Mouse (Mus musculus): Measurements from ENCODE around the gene Cldn7. TPM values are rescaled to one million over a fixed set of nuclear protein-coding genes. Genes with fewer than 3 reads are reported as not detected.

Gene Cldn7
- 115 TPM for polyA plus RNA-seq (2014; fragmentation: Illumina TruSeq; extraction: RNeasy Lipid Tissue Mini Kit (QIAGEN cat#74804); ENCODE audit: low read depth, low replicate concordance)

DNA sequence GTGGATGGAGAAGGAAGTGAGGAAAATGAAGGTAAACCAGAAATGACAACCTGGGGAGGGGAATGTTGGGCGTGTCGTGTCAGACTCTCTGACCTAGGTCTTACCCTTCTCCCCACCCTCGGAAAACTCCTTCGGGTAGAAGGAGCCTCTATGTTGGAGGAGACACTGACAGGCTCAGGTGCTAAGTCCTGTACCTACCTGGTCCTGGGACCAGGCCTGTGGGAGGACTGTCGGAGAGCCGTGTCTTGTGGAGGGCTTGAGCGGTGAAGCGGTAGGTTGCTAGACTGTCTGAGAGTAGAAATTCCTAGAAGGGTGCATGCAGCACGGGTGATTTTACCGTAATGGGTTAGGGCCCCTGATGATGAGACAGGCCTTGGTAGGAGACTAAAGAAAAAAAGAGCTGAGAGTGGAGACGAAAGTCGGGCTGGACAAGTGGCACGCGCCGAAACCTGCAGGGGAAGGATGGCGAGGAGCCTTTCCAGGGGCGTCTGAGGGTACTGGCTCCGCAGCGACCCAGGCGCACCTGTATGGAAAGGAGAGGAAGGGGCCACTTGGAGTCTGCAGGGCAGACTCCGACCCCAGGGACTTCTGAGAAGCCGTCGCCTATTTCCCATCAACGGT is at the start of gene Cldn7:
TSS of gene Cldn7 (plus strand) at position 130 of the 621 bp plus-strand sequence.

DNA sequence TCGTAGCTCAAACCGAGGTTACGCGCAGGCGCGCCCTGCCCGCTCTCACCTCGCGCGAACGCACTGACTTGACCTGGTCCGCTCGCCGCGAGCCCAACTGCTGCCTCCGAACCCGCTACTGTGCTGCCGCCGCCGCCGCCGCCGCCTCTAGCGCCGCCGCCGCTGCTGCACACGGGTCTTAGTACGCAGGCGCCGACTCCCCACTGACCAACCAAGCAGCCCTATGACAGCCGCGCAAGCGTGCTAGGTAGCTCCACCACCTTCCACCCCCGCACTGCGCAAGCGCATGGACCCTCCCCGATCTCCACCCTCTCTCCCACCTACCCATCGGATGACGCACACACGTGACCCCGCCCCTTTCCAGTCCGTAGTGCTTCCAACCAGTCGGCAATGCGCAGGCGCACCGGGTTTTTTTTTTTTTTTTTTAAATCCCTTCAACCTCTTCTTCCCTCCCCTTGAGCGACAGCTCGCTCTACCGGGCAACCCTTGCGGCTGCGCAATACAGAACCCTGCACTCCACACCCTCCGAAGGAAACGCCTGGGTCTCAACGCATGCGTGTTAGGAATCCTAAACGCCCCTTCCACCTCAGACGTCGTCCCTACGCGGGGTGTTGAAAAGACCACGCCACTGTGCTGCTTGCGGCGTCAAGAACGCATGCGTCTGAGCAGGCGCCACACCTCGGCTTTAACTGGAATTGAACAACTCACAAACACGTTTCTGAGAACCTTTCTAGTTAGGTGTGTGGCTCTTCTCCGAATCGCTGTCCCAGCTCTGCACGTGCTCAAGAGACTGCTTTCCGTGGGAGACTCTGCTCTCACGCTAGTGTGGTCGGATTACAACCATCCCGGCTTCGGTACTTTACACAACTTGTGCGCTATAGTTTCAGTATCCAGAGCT is 43.2 kb upstream of the Cldn7 start, which contains the start of gene Eif5a:
TSS of gene Eif5a (minus strand) at position 845 of the 898 bp plus-strand sequence.

DNA sequence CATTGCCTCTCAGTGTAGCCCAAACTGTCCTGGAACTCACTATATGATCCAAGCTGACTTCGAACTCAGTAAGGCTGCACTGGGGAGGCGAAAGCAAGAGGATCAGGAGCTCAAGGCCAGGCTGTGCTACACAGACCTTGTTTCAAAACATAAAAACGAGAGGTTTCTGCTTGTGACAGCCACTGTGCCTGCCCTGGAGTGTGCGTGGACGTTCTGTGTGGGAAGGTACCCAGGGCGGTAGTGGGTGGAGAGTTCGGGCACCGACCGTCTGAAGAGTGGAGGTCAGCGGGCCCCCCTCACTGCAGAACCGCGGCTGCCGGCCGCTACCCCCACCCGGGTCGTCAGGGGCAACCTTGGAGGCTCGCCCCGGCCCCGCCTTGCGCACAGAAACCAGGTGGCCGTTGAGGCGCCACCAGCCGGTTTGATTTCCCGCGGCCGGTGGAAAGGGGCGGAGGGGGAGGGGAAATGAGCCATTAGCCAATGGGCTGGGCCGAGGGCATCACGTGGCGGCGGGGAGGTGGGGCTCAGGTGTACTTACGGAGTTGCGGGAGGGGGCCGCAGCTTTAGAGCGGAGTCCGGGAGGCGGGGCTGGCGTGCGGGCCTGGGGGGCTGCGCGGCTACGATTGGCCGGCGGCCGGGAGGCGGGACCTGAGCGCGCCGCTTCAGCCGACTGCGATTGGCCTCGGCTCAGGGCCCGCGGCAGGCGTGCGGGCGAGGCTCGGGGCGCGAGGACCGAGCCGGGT is 29.3 kb upstream of the Cldn7 start, which contains the start of gene Ybx2:
TSS of gene Ybx2 (plus strand) at position 660 of the 743 bp plus-strand sequence.

DNA sequence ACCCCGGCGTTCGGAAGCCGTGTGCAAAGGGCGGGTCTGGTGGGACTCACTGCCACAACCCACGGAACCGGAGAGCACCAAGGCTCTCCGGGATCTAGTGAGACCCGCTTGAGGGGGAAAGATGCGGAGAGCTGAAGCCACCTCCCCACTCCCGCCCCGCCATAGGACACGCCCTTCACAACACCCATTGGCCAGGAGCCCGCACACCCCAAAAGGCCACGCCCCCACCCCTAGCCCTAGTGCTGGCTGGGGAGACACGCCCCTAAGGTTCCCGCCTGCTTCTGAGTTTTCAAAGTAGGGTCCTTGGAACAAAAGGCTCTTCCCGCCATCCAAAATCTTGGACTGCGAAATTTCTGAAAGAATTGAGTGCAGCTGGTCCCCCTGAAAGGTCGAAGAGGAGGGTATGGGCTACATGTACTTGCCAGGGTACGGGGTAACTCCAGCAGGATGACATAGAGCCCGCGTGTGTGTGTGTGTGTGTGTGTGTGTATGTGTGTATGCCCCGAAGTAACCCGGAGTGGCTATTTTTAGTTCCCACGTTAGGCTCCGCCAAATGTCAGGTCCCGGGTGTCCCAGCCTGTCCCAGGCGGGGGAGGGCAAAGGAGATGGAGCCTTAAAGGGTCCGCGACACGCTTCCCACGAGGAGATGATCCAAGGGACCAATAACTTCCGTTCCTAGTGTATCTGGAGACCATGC is 16.4 kb upstream of the Cldn7 start, which contains the start of gene Slc2a4:
TSS of gene Slc2a4 (minus strand) at position 123 of the 697 bp plus-strand sequence.

DNA sequence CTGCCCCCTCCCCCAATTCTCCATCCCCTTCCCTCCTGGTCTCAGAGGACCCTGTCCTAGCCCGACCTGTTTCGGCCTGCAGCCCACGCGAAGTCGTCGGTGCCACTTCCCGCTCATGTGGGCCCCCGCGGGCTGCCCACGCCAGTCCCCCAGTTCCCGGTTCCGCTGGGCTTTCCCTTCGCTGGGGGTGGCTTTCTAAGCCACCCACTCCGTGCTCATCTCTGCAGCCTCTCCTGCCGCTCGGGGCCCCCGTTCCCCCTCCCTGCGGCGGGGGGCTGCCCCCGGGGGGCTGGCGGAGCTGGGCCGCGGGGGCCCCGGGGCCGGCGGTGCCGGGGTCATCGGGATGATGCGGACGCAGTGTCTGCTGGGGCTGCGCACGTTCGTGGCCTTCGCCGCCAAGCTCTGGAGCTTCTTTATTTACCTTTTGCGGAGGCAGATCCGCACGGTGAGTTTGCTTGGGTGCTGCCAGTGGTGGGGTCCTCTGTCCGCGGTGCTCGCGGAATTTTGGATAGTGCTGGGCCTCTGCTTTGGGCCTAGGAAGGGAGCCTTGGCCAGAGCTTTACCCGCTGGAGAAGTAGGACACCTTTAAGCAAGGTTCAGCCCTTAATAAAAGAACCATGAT is 16.7 kb downstream of the Cldn7 start, which contains the start of gene Ctdnep1:
TSS of gene Ctdnep1 (plus strand) at position 16 of the 622 bp plus-strand sequence.

DNA sequence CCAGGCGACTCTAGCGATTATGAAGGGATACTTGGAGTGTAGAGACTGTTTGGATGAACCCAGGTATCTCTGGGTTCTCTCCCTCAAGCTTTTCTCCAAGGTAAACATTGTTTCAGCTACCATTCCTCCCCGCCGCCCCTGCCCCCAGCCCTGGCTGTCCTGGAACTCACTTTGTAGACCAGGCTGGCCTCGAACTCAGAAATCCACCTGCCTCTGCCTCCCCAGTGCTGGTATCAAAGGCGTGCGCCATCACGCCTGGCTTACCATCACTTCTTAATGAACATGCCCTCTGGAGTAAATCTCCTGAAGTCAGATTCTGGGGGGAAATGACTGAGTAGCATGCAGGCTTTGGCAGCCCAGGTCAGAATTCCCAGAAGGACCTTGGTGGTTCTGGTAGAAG is 17.6 kb downstream of the Cldn7 start, which contains the start of gene Elp5:
TSS of gene Elp5 (minus strand) at position 293 of the 400 bp plus-strand sequence.

DNA sequence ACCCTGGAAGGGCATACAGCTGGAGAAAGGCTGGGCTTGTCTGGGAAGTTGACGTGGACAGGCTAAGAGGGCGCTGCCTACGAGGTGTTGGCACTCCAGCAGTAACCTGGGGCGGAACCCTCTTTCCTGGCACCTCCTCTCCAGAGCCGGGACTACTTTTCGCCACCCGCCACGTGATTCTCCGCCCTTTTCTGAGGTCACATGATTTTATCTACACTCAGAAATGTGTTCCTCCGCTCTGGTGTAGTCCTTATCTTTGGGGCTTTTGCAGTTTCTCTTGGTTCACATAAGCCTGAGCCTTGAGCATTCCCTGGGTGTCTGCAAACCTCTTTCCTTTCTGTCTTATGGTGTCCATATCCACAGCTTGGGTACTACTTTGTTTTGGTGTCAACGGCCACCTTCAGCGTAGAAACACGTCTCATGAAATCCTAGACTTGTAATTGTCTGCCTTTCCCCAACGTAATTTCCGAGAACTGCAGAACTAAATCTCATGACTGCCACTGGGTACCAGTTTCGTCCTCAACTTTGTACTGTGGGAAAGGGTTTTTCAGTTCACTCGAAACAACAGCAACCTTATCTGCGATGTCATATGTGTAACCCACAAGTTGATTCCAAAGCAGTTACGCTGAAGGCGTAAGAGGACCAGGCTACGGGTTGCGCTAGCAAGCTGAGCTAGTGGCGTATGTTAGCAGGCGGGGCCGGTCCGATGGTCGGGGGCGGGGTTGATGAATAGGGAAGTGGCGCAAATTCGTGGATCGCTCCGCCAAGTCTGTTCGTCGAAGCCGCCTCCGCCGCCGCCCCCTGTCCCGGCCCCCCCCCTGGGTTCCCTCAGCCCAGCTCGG is 26.5 kb downstream of the Cldn7 start, which contains the start of gene Gabarap:
TSS of gene Gabarap (plus strand) at position 294 of the 842 bp plus-strand sequence.

DNA sequence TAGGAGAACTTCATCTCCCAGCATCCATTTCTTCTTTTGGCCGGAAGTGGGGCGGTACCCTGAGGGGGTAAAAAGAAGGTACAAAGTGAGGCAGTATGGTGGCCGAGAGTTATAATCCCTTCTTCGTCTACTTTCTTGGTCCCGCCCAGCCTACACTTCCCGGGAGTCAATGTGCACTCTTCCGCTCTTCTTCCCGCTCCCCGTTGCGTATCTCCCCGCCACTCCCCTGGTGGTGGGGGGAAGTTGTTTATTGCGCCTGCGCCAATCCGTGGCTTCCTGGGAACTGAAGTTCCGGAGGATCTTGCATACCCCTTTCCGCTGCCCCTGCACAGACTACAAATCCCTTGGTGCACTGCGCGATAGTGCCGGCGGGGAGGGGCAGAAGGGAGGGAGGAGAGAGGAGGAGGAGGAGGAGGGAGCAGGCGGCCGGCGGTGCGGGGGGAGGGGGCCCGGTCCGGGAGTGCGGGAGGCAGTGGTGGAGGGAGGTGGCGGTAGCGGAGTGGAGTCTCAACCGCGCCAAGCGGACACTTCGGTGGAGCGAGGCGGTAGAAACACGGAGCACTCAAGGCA is 30.9 kb downstream of the Cldn7 start, which contains the start of gene Phf23:
TSS of gene Phf23 (plus strand) at position 387 of the 570 bp plus-strand sequence.

DNA sequence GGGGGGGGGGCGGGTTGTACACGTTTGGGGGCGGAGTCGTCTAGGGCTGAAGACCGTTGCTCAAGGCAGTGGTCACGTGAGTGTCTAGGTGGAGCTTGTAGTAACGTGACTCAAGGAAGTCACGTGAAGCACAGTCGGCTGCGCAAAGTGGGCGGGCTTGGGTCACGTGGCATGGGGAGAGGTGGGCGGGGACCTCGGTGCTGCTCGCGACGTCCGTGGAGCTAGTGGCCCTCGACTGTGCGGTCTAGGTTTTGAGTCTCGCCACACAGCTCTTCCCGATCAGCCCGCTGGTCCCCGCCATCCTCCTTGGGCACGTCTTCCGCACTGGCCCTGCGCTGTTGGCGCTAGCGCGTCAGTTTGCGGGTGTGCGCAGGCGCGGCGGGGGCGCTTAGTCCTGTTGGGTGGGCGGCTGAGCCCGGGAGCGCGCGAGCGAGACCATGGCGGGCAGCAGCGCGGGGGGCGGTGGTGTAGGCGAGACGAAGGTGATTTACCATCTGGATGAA is 35.9 kb downstream of the Cldn7 start, which contains the start of gene Dvl2:
TSS of gene Dvl2 (plus strand) at position 200 of the 503 bp plus-strand sequence.

DNA sequence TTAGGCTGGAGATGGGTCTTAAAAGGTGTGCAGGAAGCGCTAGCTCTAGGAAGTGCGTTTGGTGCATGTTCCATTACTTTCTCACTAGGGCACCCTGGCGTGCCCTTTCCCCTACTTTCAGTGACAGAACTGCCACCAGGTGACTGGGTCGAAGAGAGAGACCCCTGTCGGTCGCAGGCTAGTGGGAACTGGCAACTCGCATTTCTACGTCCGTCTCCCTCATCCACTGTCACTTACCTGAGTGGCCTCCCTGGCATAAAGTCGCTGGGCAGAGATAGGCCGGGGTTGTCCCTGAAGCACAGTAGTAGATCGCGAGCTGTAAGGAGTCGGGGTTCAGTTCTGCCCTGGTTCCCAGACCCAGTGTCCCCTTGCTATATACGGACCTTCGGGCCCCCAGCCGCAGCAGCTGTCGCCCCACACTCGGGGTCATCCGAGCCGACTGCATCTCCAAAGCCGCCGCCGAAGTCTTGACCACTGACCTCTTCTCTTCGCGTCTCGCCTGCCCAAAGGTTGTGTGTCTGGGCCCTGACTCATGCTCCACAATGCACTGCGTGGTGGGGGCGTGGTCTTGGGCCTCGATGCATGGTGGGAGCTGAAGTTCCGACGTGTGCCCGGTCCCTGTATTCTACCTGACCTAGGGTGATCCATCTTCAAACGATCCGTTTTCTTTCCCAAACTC is 50.4 kb downstream of the Cldn7 start, which contains the start of gene Acadvl:
TSS of gene Acadvl (minus strand) at position 532 of the 679 bp plus-strand sequence.

DNA sequence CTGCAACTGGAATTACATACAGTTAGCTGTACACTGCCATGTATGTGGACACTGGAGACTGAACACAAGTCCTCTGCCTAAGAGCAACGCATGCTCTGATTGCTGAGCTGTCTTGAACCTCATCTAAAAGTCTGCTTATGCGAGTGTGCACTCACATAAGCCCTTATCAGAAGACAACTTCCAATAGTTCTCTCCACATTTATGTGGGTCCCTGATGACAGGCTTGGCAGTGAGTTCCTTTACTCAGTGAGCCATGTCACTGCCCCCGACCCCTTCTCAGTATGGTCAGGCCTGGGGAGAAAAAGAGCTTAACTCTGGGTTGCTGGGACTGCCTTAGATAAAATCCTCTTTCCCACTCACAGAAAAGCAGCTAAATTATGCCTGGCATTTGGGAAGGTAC is 52.1 kb downstream of the Cldn7 start, which contains the start of gene Dlg4:
TSS of gene Dlg4 (plus strand) at position 274 of the 400 bp plus-strand sequence.

Other genes with a start within 250 kb of the Cldn7 start
- 43.9 TPM for gene Polr2a, start 206.1 kb upstream of the Cldn7 start, polyA plus RNA-seq (2014; fragmentation: Illumina TruSeq; extraction: RNeasy Lipid Tissue Mini Kit (QIAGEN cat#74804); ENCODE audit: low read depth, low replicate concordance)
- 1.5 TPM for gene Slc35g3, start 202.8 kb upstream of the Cldn7 start, polyA plus RNA-seq (2014; fragmentation: Illumina TruSeq; extraction: RNeasy Lipid Tissue Mini Kit (QIAGEN cat#74804); ENCODE audit: low read depth, low replicate concordance)
- gene Zbtb4, start 198.9 kb upstream of the Cldn7 start, polyA plus RNA-seq (2014; fragmentation: Illumina TruSeq; extraction: RNeasy Lipid Tissue Mini Kit (QIAGEN cat#74804); ENCODE audit: low read depth, low replicate concordance): 28.9 TPM
- 8.3 TPM for gene Chrnb1, start 168.8 kb upstream of the Cldn7 start, polyA plus RNA-seq (2014; fragmentation: Illumina TruSeq; extraction: RNeasy Lipid Tissue Mini Kit (QIAGEN cat#74804); ENCODE audit: low read depth, low replicate concordance)
- 8.7 TPM for gene Fgf11, start 162.9 kb upstream of the Cldn7 start, polyA plus RNA-seq (2014; fragmentation: Illumina TruSeq; extraction: RNeasy Lipid Tissue Mini Kit (QIAGEN cat#74804); ENCODE audit: low read depth, low replicate concordance)
- gene Tmem102, start 159.2 kb upstream of the Cldn7 start, polyA plus RNA-seq (2014; fragmentation: Illumina TruSeq; extraction: RNeasy Lipid Tissue Mini Kit (QIAGEN cat#74804); ENCODE audit: low read depth, low replicate concordance): 13.6 TPM
- 2.2 TPM for gene Gm39566, start 149.5 kb upstream of the Cldn7 start, polyA plus RNA-seq (2014; fragmentation: Illumina TruSeq; extraction: RNeasy Lipid Tissue Mini Kit (QIAGEN cat#74804); ENCODE audit: low read depth, low replicate concordance)
- 14.1 TPM for gene Spem2, start 146.3 kb upstream of the Cldn7 start, polyA plus RNA-seq (2014; fragmentation: Illumina TruSeq; extraction: RNeasy Lipid Tissue Mini Kit (QIAGEN cat#74804); ENCODE audit: low read depth, low replicate concordance)
- gene Spem1, start 142.6 kb upstream of the Cldn7 start, polyA plus RNA-seq (2014; fragmentation: Illumina TruSeq; extraction: RNeasy Lipid Tissue Mini Kit (QIAGEN cat#74804); ENCODE audit: low read depth, low replicate concordance): 23.3 TPM
- gene Nlgn2, start 127.0 kb upstream of the Cldn7 start, polyA plus RNA-seq (2014; fragmentation: Illumina TruSeq; extraction: RNeasy Lipid Tissue Mini Kit (QIAGEN cat#74804); ENCODE audit: low read depth, low replicate concordance): 19.0 TPM
- 183 TPM for gene Tmem256, start 126.3 kb upstream of the Cldn7 start, polyA plus RNA-seq (2014; fragmentation: Illumina TruSeq; extraction: RNeasy Lipid Tissue Mini Kit (QIAGEN cat#74804); ENCODE audit: low read depth, low replicate concordance)
- gene Plscr3, start 118.4 kb upstream of the Cldn7 start, polyA plus RNA-seq (2014; fragmentation: Illumina TruSeq; extraction: RNeasy Lipid Tissue Mini Kit (QIAGEN cat#74804); ENCODE audit: low read depth, low replicate concordance): 31.1 TPM
- 23.7 TPM for gene Tnk1, start 106.0 kb upstream of the Cldn7 start, polyA plus RNA-seq (2014; fragmentation: Illumina TruSeq; extraction: RNeasy Lipid Tissue Mini Kit (QIAGEN cat#74804); ENCODE audit: low read depth, low replicate concordance)
- not detected for gene Tmem95, start 86.8 kb upstream of the Cldn7 start, polyA plus RNA-seq (2014; fragmentation: Illumina TruSeq; extraction: RNeasy Lipid Tissue Mini Kit (QIAGEN cat#74804); ENCODE audit: low read depth, low replicate concordance)
- gene Kctd11, start 83.4 kb upstream of the Cldn7 start, polyA plus RNA-seq (2014; fragmentation: Illumina TruSeq; extraction: RNeasy Lipid Tissue Mini Kit (QIAGEN cat#74804); ENCODE audit: low read depth, low replicate concordance): 9.4 TPM
- 43.9 TPM for gene Acap1, start 69.2 kb upstream of the Cldn7 start, polyA plus RNA-seq (2014; fragmentation: Illumina TruSeq; extraction: RNeasy Lipid Tissue Mini Kit (QIAGEN cat#74804); ENCODE audit: low read depth, low replicate concordance)
- gene 2810408A11Rik, start 63.8 kb upstream of the Cldn7 start, polyA plus RNA-seq (2014; fragmentation: Illumina TruSeq; extraction: RNeasy Lipid Tissue Mini Kit (QIAGEN cat#74804); ENCODE audit: low read depth, low replicate concordance): 14.3 TPM
- 35.5 TPM for gene Neurl4, start 63.7 kb upstream of the Cldn7 start, polyA plus RNA-seq (2014; fragmentation: Illumina TruSeq; extraction: RNeasy Lipid Tissue Mini Kit (QIAGEN cat#74804); ENCODE audit: low read depth, low replicate concordance)
- 47.7 TPM for gene Gps2, start 50.9 kb upstream of the Cldn7 start, polyA plus RNA-seq (2014; fragmentation: Illumina TruSeq; extraction: RNeasy Lipid Tissue Mini Kit (QIAGEN cat#74804); ENCODE audit: low read depth, low replicate concordance)
- 484 TPM for gene Eif5a, start 42.8 kb upstream of the Cldn7 start, polyA plus RNA-seq (2014; fragmentation: Illumina TruSeq; extraction: RNeasy Lipid Tissue Mini Kit (QIAGEN cat#74804); ENCODE audit: low read depth, low replicate concordance)
- 58.7 TPM for gene Ybx2, start 29.0 kb upstream of the Cldn7 start, polyA plus RNA-seq (2014; fragmentation: Illumina TruSeq; extraction: RNeasy Lipid Tissue Mini Kit (QIAGEN cat#74804); ENCODE audit: low read depth, low replicate concordance)
- 63.7 TPM for gene Slc2a4, start 16.6 kb upstream of the Cldn7 start, polyA plus RNA-seq (2014; fragmentation: Illumina TruSeq; extraction: RNeasy Lipid Tissue Mini Kit (QIAGEN cat#74804); ENCODE audit: low read depth, low replicate concordance)
- gene Ctdnep1, start 16.4 kb downstream of the Cldn7 start, polyA plus RNA-seq (2014; fragmentation: Illumina TruSeq; extraction: RNeasy Lipid Tissue Mini Kit (QIAGEN cat#74804); ENCODE audit: low read depth, low replicate concordance): 98.8 TPM
- 43.3 TPM for gene Elp5, start 17.7 kb downstream of the Cldn7 start, polyA plus RNA-seq (2014; fragmentation: Illumina TruSeq; extraction: RNeasy Lipid Tissue Mini Kit (QIAGEN cat#74804); ENCODE audit: low read depth, low replicate concordance)
- gene Gabarap, start 26.4 kb downstream of the Cldn7 start, polyA plus RNA-seq (2014; fragmentation: Illumina TruSeq; extraction: RNeasy Lipid Tissue Mini Kit (QIAGEN cat#74804); ENCODE audit: low read depth, low replicate concordance): 520 TPM
- 39.7 TPM for gene Phf23, start 31.0 kb downstream of the Cldn7 start, polyA plus RNA-seq (2014; fragmentation: Illumina TruSeq; extraction: RNeasy Lipid Tissue Mini Kit (QIAGEN cat#74804); ENCODE audit: low read depth, low replicate concordance)
- gene Dvl2, start 35.8 kb downstream of the Cldn7 start, polyA plus RNA-seq (2014; fragmentation: Illumina TruSeq; extraction: RNeasy Lipid Tissue Mini Kit (QIAGEN cat#74804); ENCODE audit: low read depth, low replicate concordance): 20.8 TPM
- gene Acadvl, start 50.6 kb downstream of the Cldn7 start, polyA plus RNA-seq (2014; fragmentation: Illumina TruSeq; extraction: RNeasy Lipid Tissue Mini Kit (QIAGEN cat#74804); ENCODE audit: low read depth, low replicate concordance): 83.9 TPM
- gene Dlg4, start 52.2 kb downstream of the Cldn7 start, polyA plus RNA-seq (2014; fragmentation: Illumina TruSeq; extraction: RNeasy Lipid Tissue Mini Kit (QIAGEN cat#74804); ENCODE audit: low read depth, low replicate concordance): 12.7 TPM
- gene Asgr1, start 89.3 kb downstream of the Cldn7 start, polyA plus RNA-seq (2014; fragmentation: Illumina TruSeq; extraction: RNeasy Lipid Tissue Mini Kit (QIAGEN cat#74804); ENCODE audit: low read depth, low replicate concordance): not detected
- 0.94 TPM for gene Asgr2, start 127.9 kb downstream of the Cldn7 start, polyA plus RNA-seq (2014; fragmentation: Illumina TruSeq; extraction: RNeasy Lipid Tissue Mini Kit (QIAGEN cat#74804); ENCODE audit: low read depth, low replicate concordance)
- 26.2 TPM for gene Mgl2, start 165.6 kb downstream of the Cldn7 start, polyA plus RNA-seq (2014; fragmentation: Illumina TruSeq; extraction: RNeasy Lipid Tissue Mini Kit (QIAGEN cat#74804); ENCODE audit: low read depth, low replicate concordance)
- gene Clec10a, start 191.4 kb downstream of the Cldn7 start, polyA plus RNA-seq (2014; fragmentation: Illumina TruSeq; extraction: RNeasy Lipid Tissue Mini Kit (QIAGEN cat#74804); ENCODE audit: low read depth, low replicate concordance): 43.9 TPM
- gene Slc16a11, start 248.0 kb downstream of the Cldn7 start, polyA plus RNA-seq (2014; fragmentation: Illumina TruSeq; extraction: RNeasy Lipid Tissue Mini Kit (QIAGEN cat#74804); ENCODE audit: low read depth, low replicate concordance): 28.9 TPM

All from adipose tissue, adult 10 weeks (tissue).